Mouse (Mus musculus) liver, embryonic 11.5 days (tissue): Measurements from ENCODE around the gene Olfr307. TPM values are rescaled to one million over a fixed set of nuclear protein-coding genes. Genes with fewer than 3 reads are reported as not detected.
"Not testable (repeated sequence)": the region's sequence is repeated elsewhere in the genome, so short reads cannot be mapped to it uniquely, and the experiment has no call there.

Experiments used
- ATAC-seq: fragments of 200-750 bp; cut with Nextera tagmentation; replicated peaks from 2 replicates; pipeline ENCODE4 v1.8.0; 2017; ENCODE audit warnings: moderate number of reproducible peaks, mild to moderate bottlenecking, moderate TSS enrichment, moderate library complexity; ENCODE audit not compliant: low FRiP score
- DNase-seq: peaks from one replicate; pipeline ENCODE4 v3.0.0-alpha.2; 2017; ENCODE audit warnings: low spot score
- H3K27ac ChIP-seq: fragments of 300-500 bp; sonication (generic); 2 replicates; pipeline ENCODE4 v1.5.1; 2014; ENCODE audit warnings: mild to moderate bottlenecking, low read depth, low read length, control low read depth
- H3K27me3 ChIP-seq: fragments of 300-500 bp; sonication (generic); replicated peaks from 2 replicates; pipeline ENCODE4 v1.6.1; 2014; ENCODE audit warnings: low read length, mixed read lengths; ENCODE audit not compliant: control insufficient read depth, insufficient read depth
- H3K36me3 ChIP-seq: fragments of 300-500 bp; sonication (generic); 2 replicates; pipeline ENCODE4 v1.6.1; 2014; ENCODE audit warnings: mild to moderate bottlenecking, low read length, moderate library complexity, mixed read lengths; ENCODE audit not compliant: control insufficient read depth, insufficient read depth
- H3K4me1 ChIP-seq: fragments of 300-500 bp; sonication (generic); replicated peaks from 2 replicates; pipeline ENCODE4 v1.6.1; 2014; ENCODE audit warnings: low read length, mixed read lengths; ENCODE audit not compliant: control insufficient read depth, insufficient read depth
- H3K4me2 ChIP-seq: fragments of 300-500 bp; sonication (generic); 2 replicates; pipeline ENCODE4 v1.6.1; 2014; ENCODE audit warnings: mild to moderate bottlenecking, control low read depth, moderate library complexity
- H3K4me3 ChIP-seq: fragments of 300-500 bp; sonication (generic); 2 replicates; pipeline ENCODE4 v1.5.1; 2014; ENCODE audit warnings: low read depth, low read length, control low read depth
- H3K9ac ChIP-seq: fragments of 300-500 bp; sonication (generic); 2 replicates; pipeline ENCODE4 v1.6.1; 2014; ENCODE audit warnings: low read depth, low read length, control low read depth
- H3K9me3 ChIP-seq: fragments of 300-500 bp; sonication (generic); 2 replicates; pipeline ENCODE4 v1.6.1; 2016; ENCODE audit warnings: low read length, inconsistent platforms, mixed read lengths; ENCODE audit not compliant: control insufficient read depth
- whole genome bisulfite sequencing: fragments of 180-500 bp; shearing (Covaris S2); extraction: QIAGEN DNeasy Blood & Tissue Kit; methylation state at CpG from one replicate; pipeline ENCODE4 v1.1.7; 2014; 5-methylcytosine and 5-hydroxymethylcytosine counted together
- polyA plus RNA-seq: library from polyadenylated mRNA; unstranded; fragments of >200 nt; fragmentation: Nextera tagmentation; extraction: Ambion mirVana; gene quantifications from 2 replicates; pipeline ENCODE4 v1.2.1, GENCODE M21; 2014

The Olfr307 gene
- not detected in 2 replicates for polyA plus RNA-seq

- no peaks in the 10 kb centered on the region for H3K4me1 ChIP-seq
- H3K9me3 ChIP-seq, result no peaks in the 10 kb centered on the region
- H3K9ac ChIP-seq, result no peak within 1 kb of the TSS
- no peaks in the 10 kb centered on the region for H3K36me3 ChIP-seq
- WGBS, result 79% methylated on average over 1 of the region's 1 CpGs
- H3K4me3 ChIP-seq, result no peak within 1 kb of the TSS
- DNase-seq (no peak), ATAC-seq (no peak)
- no peaks in the 10 kb centered on the region for H3K27me3 ChIP-seq
- H3K27ac ChIP-seq, result no peak within 1 kb of the TSS
- no peak within 1 kb of the TSS for H3K4me2 ChIP-seq
Measured at GRCm38 (mm10) chr7:86337486-86337885, at the start of gene Olfr307. Gene Olfr307, minus strand, starts transcription at chr7:86337586.

DNA sequence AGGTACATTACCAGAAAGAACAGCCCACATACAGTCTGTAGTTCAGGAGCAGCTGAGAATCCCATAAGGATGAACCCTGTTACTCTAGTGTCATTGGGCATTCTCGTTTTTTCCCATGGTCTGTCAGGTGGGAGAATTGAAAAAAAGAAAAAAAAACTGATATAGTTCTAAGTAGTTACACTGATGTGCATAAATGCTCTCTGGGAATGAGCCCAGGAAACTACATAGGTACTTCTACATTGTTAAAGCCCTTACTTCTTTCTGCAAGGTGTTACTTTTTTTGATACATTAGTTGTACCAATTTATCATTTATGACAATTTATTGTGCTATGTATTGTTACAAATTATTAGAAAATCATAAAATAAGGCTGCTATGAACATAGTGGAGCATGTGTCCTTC lies 49.2 kb upstream of the Olfr307 start, which contains the start of gene Olfr304:
Gene Olfr304 (minus strand): TSS at position 101 of the 400 bp plus-strand sequence.
- Histone ChIP-seq H3K4me2 (no peak within 1 kb of the TSS), H3K9ac (no peak within 1 kb of the TSS), H3K9me3 (no peaks in the 10 kb centered on the region), H3K4me3 (no peak within 1 kb of the TSS), H3K36me3 (no peaks in the 10 kb centered on the region), H3K4me1 (no peaks in the 10 kb centered on the region), H3K27me3 (no peaks in the 10 kb centered on the region), H3K27ac (no peak within 1 kb of the TSS)
- no peak for ATAC-seq
- DNase-seq, result no peak
- WGBS, result 52% methylated on average over 1 of the region's 1 CpGs

GRCm38 (mm10) chr7:86385769-86386168 lies 48.4 kb upstream of the Olfr307 start:
- Histone ChIP-seq H3K4me2 (no peak overlapping the region), H3K9ac (no peak overlapping the region), H3K27ac (no peak overlapping the region), H3K36me3 (no peaks in the 10 kb centered on the region), H3K4me1 (no peaks in the 10 kb centered on the region), H3K4me3 (no peak overlapping the region), H3K9me3 (no peaks in the 10 kb centered on the region), H3K27me3 (no peaks in the 10 kb centered on the region)
- 64% methylated on average over 3 of the region's 3 CpGs for WGBS
- ATAC-seq (no peak), DNase-seq (no peak)

DNA sequence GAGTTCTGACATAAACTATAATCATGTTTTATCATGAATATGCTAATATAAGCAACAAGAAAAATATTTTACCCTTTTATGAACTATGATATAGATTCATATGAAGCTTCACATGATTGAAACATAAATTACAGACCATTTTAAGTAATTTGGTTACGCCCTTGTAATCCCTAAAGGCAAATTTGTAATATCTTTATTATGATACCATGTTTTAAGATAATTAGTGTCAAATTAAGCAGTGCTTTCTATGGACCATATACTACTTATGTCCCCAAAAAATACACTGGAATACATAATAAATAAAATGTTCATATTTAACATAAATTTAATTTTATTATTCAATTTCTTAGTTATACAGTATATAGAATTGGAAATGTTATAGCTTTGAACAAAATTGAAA lies 29.4 kb upstream of the Olfr307 start, which contains the start of gene Olfr305:
Gene Olfr305 (minus strand): TSS at position 101 of the 400 bp plus-strand sequence.
- H3K4me1 ChIP-seq, result no peaks in the 10 kb centered on the region
- no peaks in the 10 kb centered on the region for H3K27me3 ChIP-seq
- no peak within 1 kb of the TSS for H3K9ac ChIP-seq
- DNase-seq (no peak), ATAC-seq (no peak)
- H3K27ac ChIP-seq, result no peak within 1 kb of the TSS
- H3K4me2 ChIP-seq, result no peak within 1 kb of the TSS
- H3K36me3 ChIP-seq, result no peaks in the 10 kb centered on the region
- no peak within 1 kb of the TSS for H3K4me3 ChIP-seq
- H3K9me3 ChIP-seq, result no peaks in the 10 kb centered on the region
- WGBS, result 81% methylated on average over 1 of the region's 1 CpGs

DNA sequence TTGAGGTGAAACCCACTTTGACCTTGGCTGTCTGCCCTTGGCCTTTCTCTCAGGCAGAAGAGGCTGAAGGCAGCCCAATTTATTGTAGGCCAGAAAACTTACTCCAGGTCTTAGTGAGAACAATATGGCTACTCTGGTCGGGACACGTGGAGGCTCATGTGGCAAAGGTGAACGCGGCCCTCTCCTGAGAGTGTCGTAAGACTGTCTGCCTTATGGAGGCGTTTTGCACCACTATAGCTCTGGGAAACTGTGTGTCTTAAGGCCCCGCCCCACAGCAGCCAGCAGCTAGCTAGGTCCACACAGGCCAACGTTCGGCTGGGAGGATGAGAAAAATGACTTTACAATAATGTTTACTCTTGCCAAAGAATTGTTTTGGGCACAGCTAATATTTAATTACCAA lies 8.9 kb upstream of the Olfr307 start:
- ATAC-seq, H3K27ac ChIP-seq: not testable (repeated sequence)

GRCm38 (mm10) chr7:86344253-86344652 lies 6.9 kb upstream of the Olfr307 start:
- Histone ChIP-seq H3K4me2 (no peak overlapping the region), H3K9ac (no peak overlapping the region), H3K27ac (no peak overlapping the region), H3K27me3 (no peaks in the 10 kb centered on the region), H3K4me1 (no peaks in the 10 kb centered on the region), H3K4me3 (no peak overlapping the region), H3K9me3 (no peaks in the 10 kb centered on the region), H3K36me3 (no peaks in the 10 kb centered on the region)
- DNase-seq, result no peak
- ATAC-seq, result no peak
- WGBS, result 59% methylated on average over 3 of the region's 3 CpGs

More for the DNA sequence above, 8.9 kb upstream of the Olfr307 start:
- not testable (repeated sequence) for H3K4me1 ChIP-seq, H3K4me2 ChIP-seq, H3K36me3 ChIP-seq, H3K4me3 ChIP-seq, H3K9ac ChIP-seq, H3K27me3 ChIP-seq, DNase-seq, H3K9me3 ChIP-seq
- WGBS, result 87% methylated on average over 9 of the region's 9 CpGs

GRCm38 (mm10) chr7:86342881-86343565 lies 5.6 kb upstream of the Olfr307 start:
- no peak overlapping the region for H3K4me2 ChIP-seq
- no peak overlapping the region for H3K9ac ChIP-seq
- H3K9me3 ChIP-seq, result no peaks in the 10 kb centered on the region
- H3K4me1 ChIP-seq, result no peaks in the 10 kb centered on the region
- no peaks in the 10 kb centered on the region for H3K36me3 ChIP-seq
- H3K4me3 ChIP-seq, result no peak overlapping the region
- WGBS, result 70% methylated on average over 14 of the region's 14 CpGs
- ATAC-seq (no peak), DNase-seq (no peak)
- no peaks in the 10 kb centered on the region for H3K27me3 ChIP-seq
- no peak overlapping the region for H3K27ac ChIP-seq

- H3K27ac ChIP-seq, result no peak within 1 kb of the TSS
Measured at GRCm38 (mm10) chr7:86325530-86325929, 11.9 kb downstream of the Olfr307 start, which contains the start of gene Olfr308. Gene Olfr308, minus strand, starts transcription at chr7:86325630.

GRCm38 (mm10) chr7:86321323-86321722 lies 16.1 kb downstream of the Olfr307 start:
- DNase-seq, result no peak
- Histone ChIP-seq H3K27me3 (no peaks in the 10 kb centered on the region), H3K4me3 (no peak overlapping the region), H3K9ac (no peak overlapping the region), H3K27ac (no peak overlapping the region), H3K4me2 (no peak overlapping the region), H3K36me3 (no peaks in the 10 kb centered on the region), H3K9me3 (no peaks in the 10 kb centered on the region), H3K4me1 (no peaks in the 10 kb centered on the region)
- no peak for ATAC-seq
- 83% methylated on average over 2 of the region's 2 CpGs for WGBS

More at GRCm38 (mm10) chr7:86325530-86325929, 11.9 kb downstream of the Olfr307 start, which contains the start of gene Olfr308:
- no peak for ATAC-seq
- H3K36me3 ChIP-seq, result no peaks in the 10 kb centered on the region
- no peaks in the 10 kb centered on the region for H3K4me1 ChIP-seq
- DNase-seq, result no peak
- no peak within 1 kb of the TSS for H3K4me2 ChIP-seq
- H3K27me3 ChIP-seq, result no peaks in the 10 kb centered on the region
- no peaks in the 10 kb centered on the region for H3K9me3 ChIP-seq
- no peak within 1 kb of the TSS for H3K9ac ChIP-seq
- H3K4me3 ChIP-seq, result no peak within 1 kb of the TSS
